9 mouse cellular contexts compared by ENCODE assay signal in the genomic region with DNA sequence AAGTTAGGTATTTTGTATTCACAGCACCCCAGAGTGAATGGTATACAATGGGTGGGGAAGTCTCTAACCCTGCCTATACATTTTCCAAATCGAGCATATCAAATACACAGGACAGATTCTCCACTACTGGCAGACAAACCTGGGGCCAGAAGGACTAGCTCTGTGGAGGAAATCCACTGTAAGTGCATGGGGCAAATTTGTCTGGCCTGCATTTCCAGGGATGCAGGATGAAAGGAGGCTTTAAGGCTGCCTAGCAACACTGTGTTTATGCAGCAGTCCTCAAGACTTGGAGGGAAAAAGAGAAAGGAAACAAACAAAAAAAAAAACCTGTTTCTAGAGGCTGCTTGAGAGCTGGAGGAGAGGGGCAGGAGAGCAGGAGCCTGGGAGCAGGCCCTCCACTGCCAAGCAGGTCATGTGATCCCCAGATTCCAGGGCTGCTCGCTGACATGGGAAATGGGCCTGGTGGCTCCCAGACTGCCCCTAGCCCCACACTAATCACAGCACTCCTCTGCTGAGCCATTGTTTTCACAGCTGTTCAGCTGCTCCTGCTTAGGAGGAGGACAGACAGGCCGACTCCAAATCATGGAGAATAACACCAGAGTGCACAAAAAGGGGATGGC.
DNase-seq lines count a peak whose midpoint lies in the region; ATAC-seq and TF ChIP-seq lines count a peak whose summit lies in the region.
"Had no signal": no experiment of that assay in that cellular context is flagged by ENCODE, and none has a peak within 500 bp of the region (broad histone marks: within the 10 kb centered on the region; RNA-seq: fewer than 3 reads in every experiment).

No protein-coding gene starts in this region.

- no peaks in the 10 kb centered on the region for H3K36me3 ChIP-seq in heart, embryonic 13.5 days
- no peaks in the 10 kb centered on the region for H3K36me3 ChIP-seq in kidney, embryonic 16.5 days (ENCODE audit: insufficient read depth, low read length)
- H3K36me3 ChIP-seq in lung, postnatal 0 days (ENCODE audit: insufficient read depth, low read length), result no peaks in the 10 kb centered on the region

- H3K9me3 ChIP-seq in heart, embryonic 13.5 days, result no peaks in the 10 kb centered on the region
- H3K9me3 ChIP-seq in kidney, embryonic 16.5 days (ENCODE audit: low read length), result peaks cover 6% of the 10 kb centered on the region; the same call in 1 of the 2 replicates
- no peaks in the 10 kb centered on the region for H3K9me3 ChIP-seq in lung, postnatal 0 days (ENCODE audit: low read length)

- TF ChIP-seq CTCF in embryonic fibroblast, embryonic 13.5 days (IDR thresholded peaks at IDR 0.05; ENCODE audit: borderline replicate concordance, insufficient read depth, low read length), result no peak
- no peak for TF ChIP-seq CTCF in lung, postnatal 0 days (IDR thresholded peaks at IDR 0.05)

- WGBS in heart, embryonic 13.5 days, result 15% methylated on average over 3 of the region's 3 CpGs
- WGBS in kidney, embryonic 16.5 days, result 5% methylated on average over 3 of the region's 3 CpGs
- WGBS in lung, postnatal 0 days, result 15% methylated on average over 3 of the region's 3 CpGs

- H3K27me3 ChIP-seq in heart, embryonic 13.5 days (replicated peaks), result no peaks in the 10 kb centered on the region
- no peaks in the 10 kb centered on the region for H3K27me3 ChIP-seq in kidney, embryonic 16.5 days (ENCODE audit: insufficient read depth, low read length)
- H3K27me3 ChIP-seq in lung, postnatal 0 days (replicated peaks; ENCODE audit: insufficient read depth, low read length), result no peaks in the 10 kb centered on the region

- H3K9ac ChIP-seq in heart, embryonic 13.5 days, result no peak overlapping the region
- no peak overlapping the region for H3K9ac ChIP-seq in kidney, embryonic 16.5 days (replicated peaks; ENCODE audit: low read length)
- no peak overlapping the region for H3K9ac ChIP-seq in lung, postnatal 0 days (replicated peaks; ENCODE audit: low read depth)

- peak; percentile 13 for DNase-seq in adrenal gland, postnatal 10 days
- no peak for DNase-seq in adrenal gland, postnatal 25 days
- peak; percentile 55 for DNase-seq in lung, postnatal 0 days (ENCODE audit: low spot score)
- peak; percentile 67 to 70 for DNase-seq in right cerebral cortex, postnatal 10 days (ENCODE audit: low spot score in 2 of 2)
- no peak for DNase-seq in spleen, postnatal 10 days (ENCODE audit: low spot score in 2 of 2)

- no peak overlapping the region for H3K4me3 ChIP-seq in embryonic fibroblast, embryonic 13.5 days (ENCODE audit: insufficient read depth, low read length)
- no peak overlapping the region for H3K4me3 ChIP-seq in heart, embryonic 13.5 days
- no peak overlapping the region for H3K4me3 ChIP-seq in kidney, embryonic 16.5 days (ENCODE audit: low read length)
- H3K4me3 ChIP-seq in lung, postnatal 0 days (ENCODE audit: low read depth, low read length), result no peak overlapping the region

- peaks cover 7% of the 10 kb centered on the region; the same call in 1 of the 2 replicates for H3K4me1 ChIP-seq in embryonic fibroblast, embryonic 13.5 days (ENCODE audit: control insufficient read depth, insufficient read depth, low read length)
- peaks cover 23% of the 10 kb centered on the region for H3K4me1 ChIP-seq in heart, embryonic 13.5 days
- peaks cover 16% of the 10 kb centered on the region for H3K4me1 ChIP-seq in kidney, embryonic 16.5 days (ENCODE audit: insufficient read depth, low read length)
- no peaks in the 10 kb centered on the region for H3K4me1 ChIP-seq in lung, postnatal 0 days (ENCODE audit: insufficient read depth, low read depth, low read length)

- no peak for TF ChIP-seq EP300 in lung, postnatal 0 days (IDR thresholded peaks at IDR 0.05)

- TF ChIP-seq POLR2A in embryonic fibroblast, embryonic 13.5 days (IDR thresholded peaks at IDR 0.05; ENCODE audit: low read depth, low read length), result no peak

- peak overlapping the region; percentile 31; the same call in 1 of the 2 replicates for H3K27ac ChIP-seq in embryonic fibroblast, embryonic 13.5 days (ENCODE audit: insufficient read depth, low read length)
- H3K27ac ChIP-seq in heart, embryonic 13.5 days (replicated peaks), result peak overlapping the region; percentile 76
- peak overlapping the region; percentile 76 for H3K27ac ChIP-seq in kidney, embryonic 16.5 days (ENCODE audit: low read length)
- H3K27ac ChIP-seq in lung, postnatal 0 days (ENCODE audit: low read length), result no peak overlapping the region
- H3K27ac ChIP-seq: macrophage had no signal

- peak; percentile 77 for ATAC-seq in heart, embryonic 13.5 days (ENCODE audit: extremely low read depth, insufficient number of reproducible peaks, low FRiP score, low TSS enrichment)
- peak; percentile 99 for ATAC-seq in kidney, embryonic 16.5 days (ENCODE audit: low FRiP score, low TSS enrichment)
- peak; percentile 93 for ATAC-seq in lung, postnatal 0 days

- no peak overlapping the region for H3K4me2 ChIP-seq in heart, embryonic 13.5 days
- H3K4me2 ChIP-seq in kidney, embryonic 16.5 days (replicated peaks; ENCODE audit: low read depth, low read length), result no peak overlapping the region; the same call in 1 of the 2 replicates
- H3K4me2 ChIP-seq in lung, postnatal 0 days (replicated peaks; ENCODE audit: low read depth, low read length), result no peak overlapping the region

Comparison
In these comparisons a context has a peak if more than half of its experiments do, and no peak if none do; other contexts are left out.
1. DNase-seq: peak in adrenal gland, postnatal 10 days (single experiment), lung, postnatal 0 days (single experiment) and right cerebral cortex, postnatal 10 days (2 of 2); none in adrenal gland, postnatal 25 days (single experiment) and spleen, postnatal 10 days (0 of 2).
2. Peak in every context shown above with its lines, with median percentiles within 50 percentile points of each other: ATAC-seq.